Mouse (Mus musculus) embryonic facial prominence, embryonic 15.5 days (tissue): Measurements from ENCODE around the gene Top1. TPM values are rescaled to one million over a fixed set of nuclear protein-coding genes. Genes with fewer than 3 reads are reported as not detected.

Source experiments
- ATAC-seq: fragments of 200-750 bp; cut with Nextera tagmentation; 2 replicates; pipeline ENCODE4 v1.8.0; 2017; ENCODE audit warnings: low read depth, moderate TSS enrichment; ENCODE audit not compliant: insufficient number of reproducible peaks, low FRiP score, low TSS enrichment
- H3K27ac ChIP-seq: fragments of 300-500 bp; sonication (generic); replicated peaks from 2 replicates; pipeline ENCODE4 v1.5.1; 2015; ENCODE audit warnings: mild to moderate bottlenecking, inconsistent platforms
- H3K27me3 ChIP-seq: fragments of 300-500 bp; sonication (generic); 2 replicates; pipeline ENCODE4 v1.6.1; 2015; ENCODE audit warnings: inconsistent platforms
- H3K36me3 ChIP-seq: fragments of 300-500 bp; sonication (generic); 2 replicates; pipeline ENCODE4 v1.6.1; 2015; ENCODE audit warnings: mild to moderate bottlenecking, inconsistent platforms
- H3K4me1 ChIP-seq: fragments of 300-500 bp; sonication (generic); 2 replicates; pipeline ENCODE4 v1.6.1; 2015; ENCODE audit warnings: inconsistent platforms
- H3K4me2 ChIP-seq: fragments of 300-500 bp; sonication (generic); replicated peaks from 2 replicates; pipeline ENCODE4 v1.6.1; 2015; ENCODE audit warnings: mild to moderate bottlenecking, inconsistent platforms
- H3K4me3 ChIP-seq: fragments of 300-500 bp; sonication (generic); replicated peaks from 2 replicates; pipeline ENCODE4 v1.5.1; 2015; ENCODE audit warnings: mild to moderate bottlenecking, inconsistent platforms
- H3K9ac ChIP-seq: fragments of 300-500 bp; sonication (generic); 2 replicates; pipeline ENCODE4 v1.6.1; 2015; ENCODE audit warnings: inconsistent platforms
- H3K9me3 ChIP-seq: fragments of 300-500 bp; sonication (generic); replicated peaks from 2 replicates; pipeline ENCODE4 v1.6.1; 2016; ENCODE audit warnings: inconsistent platforms
- WGBS: fragments of 180-500 bp; shearing (Covaris S2); methylation state at CpG from one replicate; pipeline ENCODE4 v1.1.7; 2015; 5-methylcytosine and 5-hydroxymethylcytosine counted together
- polyA plus RNA-seq: library from polyadenylated mRNA; unstranded; fragments of >200 nt; fragmentation: Nextera tagmentation; extraction: Ambion mirVana; gene quantifications from 2 replicates; pipeline ENCODE4 v1.2.1, GENCODE M21; 2015

The Top1 gene
- polyA plus RNA-seq, 1 experiment from 2014 or later: 69.8 TPM

DNA sequence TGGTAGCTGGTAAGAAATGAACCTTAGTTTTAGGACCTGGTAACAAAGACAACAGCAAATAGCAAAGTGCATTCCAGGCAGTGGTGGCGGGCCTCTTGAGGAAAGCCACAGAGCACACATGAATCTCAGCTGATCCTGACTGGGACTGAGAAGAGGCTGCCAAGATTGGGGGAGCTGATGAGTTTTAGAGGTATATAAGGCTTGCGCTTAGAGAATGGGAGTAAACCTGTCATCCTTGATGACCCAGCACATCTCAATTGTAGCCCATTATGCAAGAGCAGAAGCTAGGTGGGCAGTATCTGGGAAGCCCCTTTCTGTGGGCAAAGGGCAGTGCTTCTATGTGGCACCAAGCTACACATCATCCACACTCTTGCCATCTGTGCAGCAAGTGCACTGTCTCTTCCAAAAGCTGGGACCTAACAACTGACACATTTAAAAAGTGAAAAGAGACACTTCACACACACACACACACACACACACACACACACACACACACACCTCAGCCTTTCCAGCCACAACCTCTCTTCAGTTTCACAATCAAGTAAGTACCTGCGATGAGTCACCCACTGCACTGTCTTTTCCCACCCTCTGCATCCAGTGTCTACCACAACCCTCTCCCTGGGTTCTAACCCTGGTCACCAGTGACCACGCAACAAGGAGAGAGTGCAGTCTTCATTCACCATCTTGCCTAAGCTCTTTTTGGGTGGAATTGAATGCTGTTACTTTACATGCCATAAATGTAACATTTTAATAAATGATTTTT, 78.1 kb downstream of the Top1 start:
- Histone ChIP-seq H3K9me3 (no peaks in the 10 kb centered on the region), H3K27ac (no peak overlapping the region), H3K4me1 (no peaks in the 10 kb centered on the region), H3K9ac (no peak overlapping the region), H3K27me3 (no peaks in the 10 kb centered on the region), H3K4me3 (no peak overlapping the region), H3K36me3 (peaks cover 53% of the 10 kb centered on the region), H3K4me2 (no peak overlapping the region)
- no peak for ATAC-seq
- WGBS: 97% methylated on average over 4 of the region's 4 CpGs

DNA sequence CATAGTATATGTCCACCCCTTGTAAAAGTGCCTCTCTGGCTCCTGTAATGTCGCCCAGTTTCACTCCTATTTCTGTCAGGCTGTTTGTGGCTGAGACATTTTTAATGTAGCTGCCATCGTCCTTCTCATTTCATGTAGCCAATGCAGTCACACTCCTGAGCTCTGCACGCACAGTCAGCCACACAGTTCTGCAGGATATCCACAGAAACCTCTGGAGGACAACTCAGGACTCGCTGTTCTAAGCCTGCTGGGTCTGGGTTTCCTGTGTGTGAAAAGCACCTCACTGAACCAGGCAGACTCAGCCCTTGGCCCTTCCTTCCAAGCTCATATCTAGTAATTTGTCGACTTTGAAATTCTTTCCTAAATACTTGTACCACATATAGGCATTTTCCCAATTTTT, 78.8 kb downstream of the Top1 start:
- H3K27ac ChIP-seq: no peak overlapping the region
- no peaks in the 10 kb centered on the region for H3K9me3 ChIP-seq
- 86% methylated on average over 5 of the region's 5 CpGs for WGBS
- ATAC-seq: no peak
- H3K36me3 ChIP-seq: peaks cover 46% of the 10 kb centered on the region
- no peak overlapping the region for H3K4me3 ChIP-seq
- H3K27me3 ChIP-seq: no peaks in the 10 kb centered on the region
- no peak overlapping the region for H3K4me2 ChIP-seq
- H3K4me1 ChIP-seq: peaks cover under 1% of the 10 kb centered on the region; the same call in 1 of the 2 replicates
- H3K9ac ChIP-seq: no peak overlapping the region

DNA sequence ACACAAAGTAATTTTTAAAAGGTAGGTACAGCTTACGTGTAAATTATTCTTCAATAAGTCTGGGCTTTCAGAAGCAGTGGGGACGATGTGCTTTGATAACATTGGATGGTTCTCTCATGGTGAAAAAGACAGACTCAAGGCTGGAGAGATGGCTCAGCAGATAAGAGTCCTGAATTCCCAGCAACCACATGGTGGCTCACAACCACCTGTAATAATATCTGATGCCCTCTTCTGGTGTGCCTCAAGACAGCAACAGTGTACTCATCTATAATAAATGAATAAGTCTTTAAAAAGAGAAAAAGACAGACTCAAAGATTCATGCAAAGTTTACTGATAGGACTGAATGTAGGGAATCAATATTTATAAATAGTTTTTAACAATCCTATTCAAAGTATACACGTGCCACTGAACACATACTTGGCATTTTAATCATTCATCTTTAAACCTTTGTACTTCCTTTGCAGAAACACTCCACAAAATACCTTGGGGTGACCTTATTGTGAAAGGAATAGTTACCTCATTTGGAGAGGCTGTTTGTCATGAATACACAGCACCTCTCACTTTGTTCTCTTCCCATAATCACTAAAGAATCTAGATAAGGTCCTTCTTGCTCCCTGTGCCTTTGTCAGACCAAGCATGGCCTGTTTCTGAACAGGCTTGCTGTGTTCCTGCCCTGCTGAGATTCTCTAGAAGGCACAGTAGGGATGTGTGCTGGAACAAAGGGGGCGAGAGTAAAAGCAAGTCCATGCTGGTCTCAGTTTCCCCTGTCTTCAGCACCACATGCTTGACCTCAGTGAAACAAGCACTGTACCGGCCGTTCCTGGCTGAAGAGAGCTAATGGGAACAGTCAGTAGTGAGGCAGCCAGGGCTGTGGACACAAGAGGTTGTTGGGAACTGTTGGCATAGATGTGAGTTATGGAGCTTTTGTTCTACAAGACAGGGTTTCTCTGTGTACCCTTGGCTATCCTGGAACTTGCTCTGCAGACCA, 80.5 kb downstream of the Top1 start:
- Histone ChIP-seq H3K9me3 (no peaks in the 10 kb centered on the region), H3K36me3 (peaks cover 34% of the 10 kb centered on the region), H3K9ac (no peak overlapping the region), H3K27me3 (no peaks in the 10 kb centered on the region), H3K27ac (no peak overlapping the region), H3K4me2 (no peak overlapping the region), H3K4me3 (no peak overlapping the region), H3K4me1 (peaks cover 14% of the 10 kb centered on the region)
- no peak for ATAC-seq
- 84% methylated on average over 6 of the region's 6 CpGs for WGBS

DNA sequence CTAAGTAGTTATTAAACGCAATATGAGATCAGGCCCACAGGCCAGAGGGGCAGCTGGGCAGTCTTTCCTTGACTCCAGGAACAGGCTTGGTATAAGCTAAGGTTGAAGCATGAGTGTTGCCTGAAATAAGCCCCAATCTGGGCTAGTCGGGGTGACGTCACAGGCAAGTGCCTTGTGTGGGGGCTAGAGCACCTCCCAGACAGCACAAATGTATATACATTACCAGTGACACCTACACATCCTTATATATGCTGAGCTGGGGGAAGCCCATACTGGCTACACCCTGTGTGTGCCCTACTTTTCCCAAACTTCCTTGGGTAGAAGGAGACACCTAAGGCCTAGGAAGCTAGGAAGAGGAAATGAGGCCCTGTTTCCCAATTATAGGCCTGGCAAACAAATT, 83.3 kb downstream of the Top1 start:
- H3K27ac ChIP-seq: peak overlapping the region; percentile 58; the same call in 1 of the 2 replicates
- 88% methylated on average over 3 of the region's 3 CpGs for WGBS
- H3K9ac ChIP-seq: no peak overlapping the region
- no peak for ATAC-seq
- H3K9me3 ChIP-seq: no peaks in the 10 kb centered on the region
- H3K4me2 ChIP-seq: no peak overlapping the region
- peaks cover 13% of the 10 kb centered on the region for H3K36me3 ChIP-seq
- H3K4me1 ChIP-seq: peaks cover 33% of the 10 kb centered on the region
- H3K27me3 ChIP-seq: no peaks in the 10 kb centered on the region
- no peak overlapping the region for H3K4me3 ChIP-seq

DNA sequence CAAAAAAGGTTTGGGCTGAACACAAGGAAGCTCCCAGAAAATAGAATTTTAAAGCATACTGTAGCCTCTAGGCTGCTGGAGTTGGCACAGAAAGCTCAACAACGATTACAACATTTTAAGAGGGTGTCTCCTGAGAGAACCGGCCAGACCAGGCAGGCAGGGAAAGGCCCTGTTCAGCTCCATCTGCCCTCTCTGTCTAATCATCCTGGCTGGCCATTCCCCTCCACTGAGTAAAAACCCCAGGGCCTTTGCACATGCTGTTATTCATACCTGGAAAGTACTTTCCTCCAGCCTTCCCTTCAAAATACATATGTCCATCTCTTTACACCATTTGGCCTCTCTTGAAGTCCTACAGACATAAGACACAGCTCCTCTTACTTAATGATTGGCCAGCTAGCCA, 83.7 kb downstream of the Top1 start:
- WGBS: 59% methylated on average over 2 of the region's 2 CpGs
- no peaks in the 10 kb centered on the region for H3K9me3 ChIP-seq
- H3K4me3 ChIP-seq: no peak overlapping the region
- no peaks in the 10 kb centered on the region for H3K27me3 ChIP-seq
- ATAC-seq: no peak
- H3K9ac ChIP-seq: no peak overlapping the region
- H3K4me1 ChIP-seq: peaks cover 37% of the 10 kb centered on the region
- H3K36me3 ChIP-seq: peaks cover 8% of the 10 kb centered on the region; the same call in 1 of the 2 replicates
- H3K4me2 ChIP-seq: no peak overlapping the region
- H3K27ac ChIP-seq: peak overlapping the region; percentile 58; the same call in 1 of the 2 replicates

DNA sequence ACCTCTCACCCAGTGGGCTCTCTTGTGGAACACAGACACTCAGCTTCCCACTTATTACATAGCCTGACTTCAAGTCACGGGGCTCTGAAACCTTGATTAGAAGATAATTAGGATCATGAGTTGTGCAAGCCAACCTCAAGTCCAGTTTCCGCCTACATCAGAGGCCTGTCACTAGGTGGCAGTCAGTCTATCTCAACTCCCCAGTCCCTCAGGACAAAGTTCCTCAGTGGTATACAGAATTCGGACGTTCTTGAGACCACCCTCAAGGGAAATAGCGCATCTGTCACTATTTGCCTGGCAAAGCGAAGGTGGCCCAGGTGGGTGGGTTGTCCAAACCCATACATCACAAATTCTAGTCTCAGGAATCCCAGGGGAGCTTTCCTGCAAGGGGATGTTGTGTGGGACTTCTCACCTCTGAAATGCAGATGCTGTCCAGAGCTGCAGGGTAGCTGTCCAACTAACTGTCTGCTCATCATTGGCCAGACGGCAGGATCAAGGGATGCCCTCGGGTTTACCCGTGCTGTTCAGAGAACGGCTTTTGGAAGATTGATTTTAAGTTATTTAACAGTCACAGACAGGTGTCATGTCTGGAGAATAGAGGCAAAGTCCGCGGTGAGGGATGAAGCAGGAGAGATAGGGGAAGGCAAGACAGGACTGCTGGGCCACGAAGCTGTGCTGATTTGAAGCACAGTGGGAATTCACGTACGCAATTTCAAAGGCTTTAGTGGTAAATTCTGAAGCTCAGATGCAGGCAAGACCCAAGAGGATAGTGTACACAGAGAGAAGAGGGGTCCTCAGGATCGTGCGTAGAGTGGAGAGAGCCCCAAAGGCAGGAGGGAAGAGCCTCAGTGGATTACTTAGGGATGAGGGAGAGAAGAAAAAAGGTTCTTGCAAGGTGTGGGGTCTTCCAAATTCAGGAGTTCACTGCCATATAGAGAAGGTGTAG, 84.4 kb downstream of the Top1 start:
- H3K9ac ChIP-seq: 0 out of 2 replicates have a peak overlapping the region, but pooled peaks have one; percentile 97
- H3K4me1 ChIP-seq: peaks cover 44% of the 10 kb centered on the region
- 0 out of 2 replicates have a peak, but pooled peaks cover 11% of the 10 kb centered on the region for H3K36me3 ChIP-seq
- ATAC-seq: no peak
- no peaks in the 10 kb centered on the region for H3K27me3 ChIP-seq
- peak overlapping the region; percentile 58 for H3K27ac ChIP-seq
- H3K4me3 ChIP-seq: peak overlapping the region; percentile 98
- H3K9me3 ChIP-seq: no peaks in the 10 kb centered on the region
- H3K4me2 ChIP-seq: peak overlapping the region; percentile 94
- 31% methylated on average over 17 of the region's 17 CpGs for WGBS

DNA sequence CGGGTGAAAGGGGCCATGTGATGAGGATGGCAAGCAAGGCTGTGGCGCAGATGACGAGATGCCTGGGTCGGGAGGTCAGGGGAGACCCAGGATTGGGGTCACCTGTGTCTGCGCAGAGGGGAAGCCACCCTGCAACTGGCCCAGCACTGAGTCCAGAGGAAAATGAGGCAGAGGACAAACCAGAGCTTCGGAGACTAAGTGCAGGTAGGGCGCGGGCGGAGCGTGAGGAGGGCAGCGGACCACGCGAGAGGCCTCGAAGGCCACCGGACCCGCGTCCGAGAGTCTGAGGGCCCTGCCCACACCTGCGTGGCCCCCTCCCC, 85.1 kb downstream of the Top1 start:
- Histone ChIP-seq H3K27me3 (no peaks in the 10 kb centered on the region), H3K4me3 (peak overlapping the region; percentile 98), H3K36me3 (0 out of 2 replicates have a peak, but pooled peaks cover 9% of the 10 kb centered on the region), H3K9me3 (no peaks in the 10 kb centered on the region), H3K4me2 (peak overlapping the region; percentile 94), H3K27ac (peak overlapping the region; percentile 97), H3K9ac (peak overlapping the region; percentile 97), H3K4me1 (peaks cover 46% of the 10 kb centered on the region)
- ATAC-seq: no peak; the same call in 1 of the 2 replicates
- 6% methylated on average over 19 of the region's 19 CpGs for WGBS

DNA sequence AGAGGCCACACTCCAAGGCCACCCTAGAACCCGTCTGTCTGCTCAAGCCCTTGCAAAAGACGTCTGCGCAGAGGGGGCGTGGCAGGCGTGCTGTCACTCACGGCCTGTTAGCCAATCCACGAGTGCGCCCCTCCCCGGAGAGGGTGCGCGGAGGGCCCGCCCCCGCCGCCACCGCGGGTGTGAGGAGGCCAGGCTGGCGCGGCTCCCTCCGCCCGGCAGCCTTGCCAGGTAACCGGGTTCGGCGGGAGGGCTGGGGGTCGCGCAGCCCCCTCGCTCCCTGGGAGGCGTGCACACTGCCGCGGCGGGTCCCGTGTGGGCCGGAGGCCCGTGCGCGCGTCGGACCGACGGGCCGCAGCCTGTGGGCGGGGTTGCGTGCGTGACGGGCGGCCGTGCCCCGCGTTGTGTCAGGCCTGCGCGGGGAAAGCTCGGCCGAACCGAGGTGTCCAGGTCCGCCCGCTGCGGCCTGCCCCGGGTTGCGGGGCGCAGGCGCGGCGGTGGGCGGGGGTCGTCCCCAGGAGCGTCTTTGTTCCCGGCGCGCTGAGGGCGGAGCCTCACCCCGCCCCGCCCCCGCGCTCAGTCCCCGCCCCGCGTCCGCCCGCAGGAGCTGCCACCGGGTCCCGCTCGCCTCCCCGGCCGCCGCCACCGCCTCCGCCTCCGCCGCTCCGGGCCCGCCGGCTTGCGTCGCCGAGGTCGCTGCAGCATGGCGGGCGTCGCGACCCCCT, 85.6 kb downstream of the Top1 start, which contains the start of gene Plcg1:
TSS of gene Plcg1 (plus strand) at position 184 of the 722 bp plus-strand sequence.
- H3K27ac ChIP-seq: peak within 1 kb of the TSS; percentile 97
- peaks cover 46% of the 10 kb centered on the region for H3K4me1 ChIP-seq
- H3K4me2 ChIP-seq: peak within 1 kb of the TSS; percentile 94
- 0 out of 2 replicates have a peak, but pooled peaks cover 10% of the 10 kb centered on the region for H3K36me3 ChIP-seq
- no peaks in the 10 kb centered on the region for H3K9me3 ChIP-seq
- WGBS: under 1% methylated on average over 76 of the region's 99 CpGs
- ATAC-seq: peak; percentile 95
- no peaks in the 10 kb centered on the region for H3K27me3 ChIP-seq
- H3K9ac ChIP-seq: peak within 1 kb of the TSS; percentile 97
- H3K4me3 ChIP-seq: peak within 1 kb of the TSS; percentile 98

DNA sequence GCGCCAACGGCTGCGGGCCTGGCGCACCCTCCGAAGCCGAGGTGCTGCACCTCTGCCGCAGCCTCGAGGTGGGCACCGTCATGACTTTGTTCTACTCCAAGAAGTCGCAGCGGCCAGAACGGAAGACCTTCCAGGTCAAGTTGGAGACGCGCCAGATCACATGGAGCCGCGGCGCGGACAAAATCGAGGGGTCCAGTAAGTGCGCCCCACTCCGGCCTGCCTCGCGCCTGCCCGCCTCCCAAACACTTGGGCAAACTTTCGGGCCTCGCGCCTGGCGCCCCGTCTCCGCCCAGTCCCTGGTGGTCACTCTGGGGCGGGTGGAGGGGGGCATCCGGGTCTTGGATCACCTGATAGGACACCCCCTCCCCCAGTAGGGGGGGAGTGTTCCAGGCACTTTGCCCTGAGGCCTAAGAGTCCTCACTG, 86.2 kb downstream of the Top1 start:
- Histone ChIP-seq H3K9me3 (no peaks in the 10 kb centered on the region), H3K9ac (peak overlapping the region; percentile 97), H3K4me2 (peak overlapping the region; percentile 94), H3K4me3 (peak overlapping the region; percentile 98), H3K4me1 (peaks cover 46% of the 10 kb centered on the region), H3K27me3 (no peaks in the 10 kb centered on the region), H3K27ac (peak overlapping the region; percentile 97), H3K36me3 (peaks cover 15% of the 10 kb centered on the region; the same call in 1 of the 2 replicates)
- WGBS: under 1% methylated on average over 32 of the region's 32 CpGs
- peak; percentile 15 for ATAC-seq
